Mouse (Mus musculus): ENCODE data around the gene Brinp2. TPM values are rescaled to one million over a fixed set of nuclear protein-coding genes. Genes with fewer than 3 reads are reported as not detected.

Brinp2 gene
- polyA plus RNA-seq, 1 experiment from 2014 or later: not detected

GRCm38 (mm10) chr1:158323325-158323724, 32.8 kb downstream of the Brinp2 start:
- H3K36me3 ChIP-seq (ENCODE audit: control insufficient read depth, insufficient read depth): no peaks in the 10 kb centered on the region
- H3K9me3 ChIP-seq (replicated peaks; ENCODE audit: control insufficient read depth, low read length): no peaks in the 10 kb centered on the region
- no peak overlapping the region for H3K9ac ChIP-seq (ENCODE audit: low read depth, low read length)
- WGBS (ENCODE audit: insufficient replicate concordance): 64% methylated on average over 6 of the region's 6 CpGs
- no peaks in the 10 kb centered on the region for H3K27me3 ChIP-seq (ENCODE audit: control insufficient read depth, insufficient read depth, low read depth, low read length)
- H3K4me2 ChIP-seq (ENCODE audit: low read depth, low read length): no peak overlapping the region
- H3K4me3 ChIP-seq (ENCODE audit: low read depth, low read length): no peak overlapping the region
- ATAC-seq (ENCODE audit: low read depth): no peak
- no peaks in the 10 kb centered on the region for H3K4me1 ChIP-seq (ENCODE audit: control insufficient read depth, low read depth, low read length)
- H3K27ac ChIP-seq (ENCODE audit: low read length): no peak overlapping the region

DNA sequence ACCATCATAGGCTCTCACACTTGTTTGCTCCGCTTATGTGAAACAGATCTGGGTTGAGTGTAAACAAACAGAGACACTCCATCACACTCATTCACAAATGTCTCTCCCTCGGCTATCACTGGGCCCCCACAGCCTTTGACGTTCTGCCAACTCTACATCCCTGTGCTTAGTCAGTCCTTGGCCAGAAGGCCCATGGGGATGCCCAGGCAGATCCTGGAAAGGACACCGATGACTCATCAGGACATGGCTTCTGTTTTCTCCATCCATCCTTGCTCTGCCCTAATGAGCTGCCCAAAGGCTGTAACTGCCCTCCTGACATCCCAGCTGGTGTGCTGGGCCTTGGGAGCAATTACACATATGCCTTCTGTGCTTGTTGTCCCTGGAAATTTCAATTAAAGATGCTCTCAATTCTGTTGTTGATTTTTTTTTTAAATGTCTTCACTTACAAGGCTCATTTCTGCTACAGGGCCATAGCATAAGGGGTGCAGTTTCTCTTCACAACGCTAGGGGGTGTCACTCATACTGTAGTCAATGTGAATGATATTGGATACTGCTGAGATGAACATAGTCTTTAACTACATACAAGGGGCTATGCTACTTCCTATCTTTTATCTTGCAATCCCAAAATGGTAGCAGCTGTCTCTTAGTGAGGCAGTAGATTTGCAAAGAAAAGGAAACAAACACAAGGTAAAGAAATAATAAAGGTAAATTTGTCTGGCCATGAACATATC, 45.5 kb downstream of the Brinp2 start:
- Histone ChIP-seq H3K36me3 (ENCODE audit: control insufficient read depth, insufficient read depth) (no peaks in the 10 kb centered on the region), H3K4me2 (ENCODE audit: low read depth, low read length) (no peak overlapping the region), H3K4me1 (ENCODE audit: control insufficient read depth, low read depth, low read length) (no peaks in the 10 kb centered on the region), H3K27ac (ENCODE audit: low read length) (no peak overlapping the region), H3K9me3 (replicated peaks; ENCODE audit: control insufficient read depth, low read length) (no peaks in the 10 kb centered on the region), H3K27me3 (ENCODE audit: control insufficient read depth, insufficient read depth, low read depth, low read length) (no peaks in the 10 kb centered on the region), H3K4me3 (ENCODE audit: low read depth, low read length) (no peak overlapping the region), H3K9ac (ENCODE audit: low read depth, low read length) (no peak overlapping the region)
- 59% methylated on average over 5 of the region's 5 CpGs for WGBS (ENCODE audit: insufficient replicate concordance)
- ATAC-seq (ENCODE audit: low read depth): no peak

- H3K9ac ChIP-seq (ENCODE audit: low read depth, low read length): no peak overlapping the region
These were observed 59.1 kb downstream of the Brinp2 start for GRCm38 (mm10) chr1:158297042-158297441.

GRCm38 (mm10) chr1:158296287-158296931, 59.7 kb downstream of the Brinp2 start:
- Histone ChIP-seq H3K9me3 (replicated peaks; ENCODE audit: control insufficient read depth, low read length) (no peaks in the 10 kb centered on the region), H3K27me3 (ENCODE audit: control insufficient read depth, insufficient read depth, low read depth, low read length) (no peaks in the 10 kb centered on the region), H3K4me2 (ENCODE audit: low read depth, low read length) (no peak overlapping the region), H3K36me3 (ENCODE audit: control insufficient read depth, insufficient read depth) (no peaks in the 10 kb centered on the region), H3K9ac (ENCODE audit: low read depth, low read length) (no peak overlapping the region), H3K4me3 (ENCODE audit: low read depth, low read length) (no peak overlapping the region), H3K4me1 (ENCODE audit: control insufficient read depth, low read depth, low read length) (no peaks in the 10 kb centered on the region), H3K27ac (ENCODE audit: low read length) (no peak overlapping the region)
- WGBS (ENCODE audit: insufficient replicate concordance): 63% methylated on average over 8 of the region's 8 CpGs
- ATAC-seq (ENCODE audit: low read depth): no peak

More at GRCm38 (mm10) chr1:158297042-158297441, 59.1 kb downstream of the Brinp2 start:
- H3K9me3 ChIP-seq (replicated peaks; ENCODE audit: control insufficient read depth, low read length): no peaks in the 10 kb centered on the region
- no peaks in the 10 kb centered on the region for H3K27me3 ChIP-seq (ENCODE audit: control insufficient read depth, insufficient read depth, low read depth, low read length)
- H3K4me3 ChIP-seq (ENCODE audit: low read depth, low read length): no peak overlapping the region
- WGBS (ENCODE audit: insufficient replicate concordance): 63% methylated on average over 7 of the region's 7 CpGs
- no peaks in the 10 kb centered on the region for H3K36me3 ChIP-seq (ENCODE audit: control insufficient read depth, insufficient read depth)
- H3K4me2 ChIP-seq (ENCODE audit: low read depth, low read length): no peak overlapping the region
- H3K4me1 ChIP-seq (ENCODE audit: control insufficient read depth, low read depth, low read length): no peaks in the 10 kb centered on the region
- no peak overlapping the region for H3K27ac ChIP-seq (ENCODE audit: low read length)
- ATAC-seq (ENCODE audit: low read depth): no peak

GRCm38 (mm10) chr1:158295270-158295669, 60.9 kb downstream of the Brinp2 start:
- 53% methylated on average over 16 of the region's 16 CpGs for WGBS (ENCODE audit: insufficient replicate concordance)
- H3K36me3 ChIP-seq (ENCODE audit: control insufficient read depth, insufficient read depth): no peaks in the 10 kb centered on the region

GRCm38 (mm10) chr1:158285198-158285597, 70.9 kb downstream of the Brinp2 start:
- H3K4me2 ChIP-seq (ENCODE audit: low read depth, low read length): no peak overlapping the region
- H3K27ac ChIP-seq (ENCODE audit: low read length): no peak overlapping the region
- H3K4me3 ChIP-seq (ENCODE audit: low read depth, low read length): no peak overlapping the region
- no peaks in the 10 kb centered on the region for H3K9me3 ChIP-seq (replicated peaks; ENCODE audit: control insufficient read depth, low read length)
- 53% methylated on average over 3 of the region's 3 CpGs for WGBS (ENCODE audit: insufficient replicate concordance)
- H3K9ac ChIP-seq (ENCODE audit: low read depth, low read length): no peak overlapping the region
- ATAC-seq (ENCODE audit: low read depth): no peak
- H3K4me1 ChIP-seq (ENCODE audit: control insufficient read depth, low read depth, low read length): no peaks in the 10 kb centered on the region
- H3K36me3 ChIP-seq (ENCODE audit: control insufficient read depth, insufficient read depth): no peaks in the 10 kb centered on the region
- H3K27me3 ChIP-seq (ENCODE audit: control insufficient read depth, insufficient read depth, low read depth, low read length): no peaks in the 10 kb centered on the region

More at GRCm38 (mm10) chr1:158295270-158295669, 60.9 kb downstream of the Brinp2 start:
- no peak for ATAC-seq (ENCODE audit: low read depth)
- no peak overlapping the region for H3K4me2 ChIP-seq (ENCODE audit: low read depth, low read length)
- no peaks in the 10 kb centered on the region for H3K27me3 ChIP-seq (ENCODE audit: control insufficient read depth, insufficient read depth, low read depth, low read length)
- no peak overlapping the region for H3K9ac ChIP-seq (ENCODE audit: low read depth, low read length)
- H3K9me3 ChIP-seq (replicated peaks; ENCODE audit: control insufficient read depth, low read length): no peaks in the 10 kb centered on the region
- H3K27ac ChIP-seq (ENCODE audit: low read length): no peak overlapping the region
- no peaks in the 10 kb centered on the region for H3K4me1 ChIP-seq (ENCODE audit: control insufficient read depth, low read depth, low read length)
- H3K4me3 ChIP-seq (ENCODE audit: low read depth, low read length): no peak overlapping the region

GRCm38 (mm10) chr1:158283869-158284268, 72.3 kb downstream of the Brinp2 start:
- Histone ChIP-seq H3K4me2 (ENCODE audit: low read depth, low read length) (no peak overlapping the region), H3K27ac (ENCODE audit: low read length) (no peak overlapping the region), H3K4me1 (ENCODE audit: control insufficient read depth, low read depth, low read length) (no peaks in the 10 kb centered on the region), H3K9ac (ENCODE audit: low read depth, low read length) (no peak overlapping the region), H3K9me3 (replicated peaks; ENCODE audit: control insufficient read depth, low read length) (no peaks in the 10 kb centered on the region), H3K27me3 (ENCODE audit: control insufficient read depth, insufficient read depth, low read depth, low read length) (no peaks in the 10 kb centered on the region), H3K4me3 (ENCODE audit: low read depth, low read length) (no peak overlapping the region), H3K36me3 (ENCODE audit: control insufficient read depth, insufficient read depth) (no peaks in the 10 kb centered on the region)
- 65% methylated on average over 7 of the region's 7 CpGs for WGBS (ENCODE audit: insufficient replicate concordance)
- ATAC-seq (ENCODE audit: low read depth): no peak

GRCm38 (mm10) chr1:158272058-158272457, 84.1 kb downstream of the Brinp2 start:
- no peaks in the 10 kb centered on the region for H3K4me1 ChIP-seq (ENCODE audit: control insufficient read depth, low read depth, low read length)
- ATAC-seq (ENCODE audit: low read depth): no peak
- H3K4me3 ChIP-seq (ENCODE audit: low read depth, low read length): no peak overlapping the region
- 65% methylated on average over 9 of the region's 9 CpGs for WGBS (ENCODE audit: insufficient replicate concordance)
- H3K4me2 ChIP-seq (ENCODE audit: low read depth, low read length): no peak overlapping the region
- no peaks in the 10 kb centered on the region for H3K9me3 ChIP-seq (replicated peaks; ENCODE audit: control insufficient read depth, low read length)
- no peak overlapping the region for H3K9ac ChIP-seq (ENCODE audit: low read depth, low read length)
- H3K27ac ChIP-seq (ENCODE audit: low read length): no peak overlapping the region
- H3K27me3 ChIP-seq (ENCODE audit: control insufficient read depth, insufficient read depth, low read depth, low read length): no peaks in the 10 kb centered on the region
- no peaks in the 10 kb centered on the region for H3K36me3 ChIP-seq (ENCODE audit: control insufficient read depth, insufficient read depth)

- Histone ChIP-seq H3K4me3 (ENCODE audit: low read depth, low read length) (no peak overlapping the region), H3K36me3 (ENCODE audit: control insufficient read depth, insufficient read depth) (no peaks in the 10 kb centered on the region), H3K4me1 (ENCODE audit: control insufficient read depth, low read depth, low read length) (no peaks in the 10 kb centered on the region), H3K4me2 (ENCODE audit: low read depth, low read length) (no peak overlapping the region), H3K27me3 (ENCODE audit: control insufficient read depth, insufficient read depth, low read depth, low read length) (no peaks in the 10 kb centered on the region), H3K27ac (ENCODE audit: low read length) (no peak overlapping the region), H3K9me3 (replicated peaks; ENCODE audit: control insufficient read depth, low read length) (no peaks in the 10 kb centered on the region), H3K9ac (ENCODE audit: low read depth, low read length) (no peak overlapping the region)
- 43% methylated on average over 8 of the region's 8 CpGs for WGBS (ENCODE audit: insufficient replicate concordance)
- ATAC-seq (ENCODE audit: low read depth): no peak
These were observed 89.0 kb downstream of the Brinp2 start for GRCm38 (mm10) chr1:158267020-158267571.

All from liver, embryonic 16.5 days (tissue).